Mouse (Mus musculus): ENCODE results near the gene Rnf7.

DNA sequence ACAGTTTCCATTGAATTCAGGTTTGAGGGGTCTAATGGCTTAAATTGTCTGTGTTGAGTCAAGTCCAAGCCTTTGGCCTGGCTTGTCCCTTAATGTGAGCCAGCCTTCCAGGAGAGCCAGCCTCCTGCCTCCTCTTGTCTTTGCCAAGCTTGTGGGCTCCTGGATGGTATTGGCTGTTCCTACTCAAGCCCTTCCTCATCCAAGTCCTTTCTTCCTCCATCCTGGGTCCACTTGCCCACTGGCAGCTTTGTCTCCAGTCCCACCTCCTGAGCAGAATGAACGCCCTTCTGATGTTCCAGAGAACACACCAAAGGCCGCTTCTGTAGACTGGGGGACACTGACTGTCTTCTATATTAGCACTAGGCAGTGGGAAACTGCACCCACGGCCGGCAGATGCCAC, 26.7 kb upstream of the Rnf7 start:
- TF ChIP-seq CTCF (IDR thresholded peaks at IDR 0.05; ENCODE audit: low read depth, low read length): no peak
- no peak for TF ChIP-seq POLR2A (IDR thresholded peaks at IDR 0.05; ENCODE audit: insufficient read depth, low read length)
- TF ChIP-seq EP300 (IDR thresholded peaks at IDR 0.05; ENCODE audit: insufficient read depth, low read depth, low read length): no peak

Measured in ES-Bruce4 (cell line).